Mouse (Mus musculus): Measurements from ENCODE around the gene Ngrn.

Gene Ngrn

DNA sequence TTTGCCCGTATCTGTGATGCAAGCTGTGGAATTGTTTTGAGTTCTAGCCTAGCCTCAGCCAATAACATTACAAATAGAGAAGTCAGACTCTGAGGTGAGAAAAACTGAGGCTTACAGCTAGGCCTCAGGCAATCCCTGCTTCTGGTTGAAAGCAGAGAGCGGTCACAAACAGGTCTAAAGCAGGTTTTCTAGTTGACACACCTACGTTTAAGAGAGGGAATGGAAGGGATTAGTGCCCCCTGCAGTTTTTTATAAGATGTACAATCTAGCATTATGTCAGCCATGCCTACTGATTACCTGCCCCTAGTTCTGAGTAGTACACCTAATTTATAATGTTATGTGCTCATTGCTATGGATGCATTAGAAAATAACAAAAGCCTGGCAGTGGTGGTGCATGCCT lies 46.8 kb downstream of the Ngrn start:
- no peak for DNase-seq (ENCODE audit: low spot score)

DNA sequence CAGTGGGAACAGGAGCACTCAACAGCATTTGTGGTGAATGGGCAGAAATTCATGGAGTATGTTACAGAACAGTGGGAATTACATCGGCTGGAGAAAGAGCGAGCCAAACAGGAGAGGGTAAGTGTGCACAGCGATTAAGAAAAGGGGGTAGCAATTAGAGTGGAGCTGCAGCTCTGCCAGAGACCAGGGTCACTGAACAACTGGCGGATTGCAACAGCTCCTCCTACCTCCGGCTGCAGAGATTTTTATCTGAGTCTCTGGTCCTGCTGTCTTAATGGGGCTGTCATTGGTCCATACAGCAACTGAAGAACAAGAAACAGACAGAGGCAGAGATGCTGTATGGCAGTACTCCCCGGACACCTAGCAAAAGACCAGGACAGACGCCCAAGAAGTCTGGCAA lies 49.8 kb downstream of the Ngrn start:
- DNase-seq (ENCODE audit: low spot score) = no peak

All from urinary bladder, postnatal 25 days (tissue).